Mouse (Mus musculus) gastrocnemius, adult 2 months (tissue): ENCODE data around the gene Hist1h2bf. TPM values are rescaled to one million over a fixed set of nuclear protein-coding genes. Genes with fewer than 3 reads are reported as not detected.
"Not testable (repeated sequence)": the region's sequence is repeated elsewhere in the genome, so short reads cannot be mapped to it uniquely, and the experiment has no call there.

Experiments
- DNase-seq: peaks from one replicate; pipeline ENCODE4 v3.0.0; 2022
- H3K27ac ChIP-seq: fragments of 200-600 bp; 2 replicates; pipeline ENCODE4 v1.8.1; 2022; ENCODE audit warnings: mild to moderate bottlenecking
- H3K4me3 ChIP-seq: fragments of 200-600 bp; 2 replicates; pipeline ENCODE4 v1.8.1; 2022; ENCODE audit warnings: mild to moderate bottlenecking, moderate library complexity
- CTCF ChIP-seq: fragments of 200-600 bp; IDR thresholded peaks from 2 replicates; pipeline ENCODE4 v1.8.1; 2022; ENCODE audit warnings: antibody characterized with exemption, mild to moderate bottlenecking, moderate library complexity
- intact Hi-C: fragments of 180-260 bp; cut with DNase I; formaldehyde crosslinking; loops from one replicate; pipeline ENCODE4 v1.15.1; 2025
- total RNA-seq, 2 experiments: library from RNA; stranded (reverse); gene quantifications; 2 replicates each; pipeline ENCODE4 v1.2.3; 2021

The Hist1h2bf gene
- total RNA-seq, 2 experiments from 2014 or later = 3.6 to 3.8 TPM

GRCm38 (mm10) chr13:23604452-23604851, 30.5 kb upstream of the Hist1h2bf start:
- no peak for TF ChIP-seq CTCF
- no peak overlapping the region for H3K4me3 ChIP-seq
- DNase-seq = no peak
- intact Hi-C loops = no loop called here
- H3K27ac ChIP-seq = no peak overlapping the region

DNA sequence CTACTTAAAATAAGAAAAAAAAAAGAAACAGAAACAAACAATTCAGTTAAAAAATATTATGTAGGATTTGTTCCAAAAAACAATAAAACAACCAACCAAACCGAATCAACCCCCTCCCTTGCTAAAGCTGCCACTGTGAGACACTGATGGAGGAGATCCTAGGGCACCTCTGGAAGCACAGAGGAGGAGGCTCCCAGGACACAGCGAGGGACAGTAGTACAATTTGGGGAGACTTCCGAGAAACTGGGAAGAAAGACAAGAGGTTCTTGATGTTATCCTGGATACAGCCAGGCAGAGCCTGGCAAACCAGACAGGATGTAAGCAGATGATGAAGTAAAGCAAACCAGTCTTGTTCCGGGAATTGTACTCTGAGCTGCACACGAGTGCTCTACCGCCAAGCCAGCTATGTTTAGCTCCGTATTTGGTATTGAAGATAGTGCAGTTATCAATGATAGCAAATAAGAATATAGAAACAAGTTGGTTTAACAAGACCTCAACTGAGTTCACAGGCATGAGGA, 29.2 kb upstream of the Hist1h2bf start:
- H3K4me3 ChIP-seq = no peak overlapping the region
- no peak for DNase-seq
- no peak for TF ChIP-seq CTCF
- intact Hi-C loops = no loop called here
- no peak overlapping the region for H3K27ac ChIP-seq

DNA sequence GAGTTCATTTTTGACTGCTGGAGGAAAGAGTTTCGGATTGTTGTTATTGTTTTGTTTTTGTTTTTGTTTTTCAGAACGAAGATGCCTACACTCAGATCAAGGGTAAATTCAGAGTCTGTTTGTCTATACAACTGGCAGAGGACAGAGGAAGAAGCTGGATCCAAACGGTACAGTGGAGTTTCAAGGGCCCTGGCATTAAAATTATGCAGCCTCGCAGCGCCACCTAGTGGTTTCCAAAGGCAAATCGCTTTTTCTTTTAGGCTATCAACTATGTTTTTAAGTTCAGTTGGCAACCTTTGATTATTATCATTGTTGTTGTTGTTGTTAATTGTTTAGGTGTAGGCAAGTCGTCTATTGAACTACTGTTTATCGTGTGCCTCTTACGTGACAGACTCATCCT, 24.0 kb upstream of the Hist1h2bf start:
- Histone ChIP-seq H3K4me3 (no peak overlapping the region), H3K27ac (no peak overlapping the region)
- TF ChIP-seq CTCF = peak; percentile 94
- DNase-seq = peak; percentile 80
- intact Hi-C loops = loop anchor here (1.0 to 5.0 kb wide), 2 partner anchors 76 to 174 kb away; no protein-coding TSS in a partner anchor

- DNase-seq = no peak
- TF ChIP-seq CTCF = no peak
- intact Hi-C loops = loop anchor here (5.0 kb wide), 1 partner anchor 73 kb away; no protein-coding TSS in a partner anchor
- H3K27ac ChIP-seq = no peak overlapping the region
- no peak overlapping the region for H3K4me3 ChIP-seq
Observed at GRCm38 (mm10) chr13:23595622-23596372, 21.8 kb upstream of the Hist1h2bf start.

DNA sequence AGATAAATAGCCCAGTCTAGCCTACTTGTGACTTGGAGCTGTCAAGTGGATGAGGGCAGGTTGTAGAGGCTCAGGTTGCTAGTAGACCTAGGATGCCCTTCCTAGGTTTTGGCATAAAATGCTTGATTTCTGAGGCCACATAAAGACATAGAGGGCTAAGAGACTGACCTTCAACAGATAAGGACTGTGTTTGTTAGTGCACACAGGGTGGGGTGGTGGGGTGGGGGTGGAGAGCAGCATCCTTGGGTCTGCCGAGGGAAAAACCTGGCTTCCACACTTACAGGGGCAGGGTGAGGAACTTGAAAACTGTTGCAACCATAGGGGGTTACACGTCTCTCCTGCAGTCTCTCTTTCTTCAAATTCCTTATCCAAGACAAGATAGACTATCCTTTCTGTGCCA, 21.2 kb upstream of the Hist1h2bf start:
- no peak for DNase-seq
- TF ChIP-seq CTCF = no peak
- H3K4me3 ChIP-seq = no peak overlapping the region
- intact Hi-C loops = loop anchor here (5.0 kb wide), 1 partner anchor 73 kb away; no protein-coding TSS in a partner anchor
- H3K27ac ChIP-seq = no peak overlapping the region

GRCm38 (mm10) chr13:23593051-23593770, 19.2 kb upstream of the Hist1h2bf start:
- Histone ChIP-seq H3K27ac (0 out of 2 replicates have a peak overlapping the region, but pooled peaks have one; percentile 28), H3K4me3 (no peak overlapping the region)
- DNase-seq = no peak
- no peak for TF ChIP-seq CTCF
- intact Hi-C loops = no loop called here

- no peak overlapping the region for H3K4me3 ChIP-seq
- DNase-seq = no peak
- H3K27ac ChIP-seq = no peak overlapping the region
- TF ChIP-seq CTCF = no peak
- intact Hi-C loops = no loop called here
Observed at GRCm38 (mm10) chr13:23592614-23593013, 18.6 kb upstream of the Hist1h2bf start.

DNA sequence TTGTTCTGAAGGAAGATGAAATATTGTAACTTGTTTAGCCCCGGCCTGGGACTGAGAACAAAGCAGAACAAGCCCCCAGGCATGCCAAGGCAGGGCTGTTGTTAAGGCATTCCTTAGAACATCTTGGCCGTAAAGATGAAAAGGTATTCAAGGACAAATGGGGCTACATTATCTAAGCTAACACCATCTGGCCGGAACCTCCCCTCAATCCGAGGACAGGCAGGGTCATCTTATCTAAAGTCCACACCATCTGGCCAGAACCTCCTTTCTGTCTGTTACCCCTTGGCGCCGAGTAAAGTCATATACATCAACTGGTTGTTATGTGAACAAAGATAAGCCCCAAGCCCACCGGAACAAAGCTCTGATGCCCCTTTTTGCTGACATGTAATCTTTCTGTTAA, 17.9 kb upstream of the Hist1h2bf start:
- H3K27ac ChIP-seq, intact Hi-C loops, H3K4me3 ChIP-seq, DNase-seq: not testable (repeated sequence)

DNA sequence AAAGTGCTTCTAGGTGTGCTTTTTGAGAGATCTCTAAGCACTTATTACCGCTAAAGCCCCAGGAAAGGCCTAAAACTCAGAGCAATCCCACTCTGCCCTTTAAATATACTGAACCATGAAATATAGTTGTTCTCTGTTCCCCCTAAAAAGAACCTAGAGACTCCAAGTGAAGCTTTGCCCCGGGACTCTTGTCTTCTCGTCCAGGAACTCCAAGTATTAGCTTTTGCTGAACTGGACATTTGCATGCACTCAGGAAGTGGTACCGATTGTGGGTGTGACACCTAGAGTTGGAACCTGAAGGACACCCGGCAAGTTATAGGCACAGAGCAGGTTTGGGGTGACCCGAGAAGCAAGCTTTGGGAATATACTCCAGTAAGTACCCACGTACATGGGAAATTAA, 17.2 kb upstream of the Hist1h2bf start:
- no peak for DNase-seq
- intact Hi-C loops = no loop called here
- no peak overlapping the region for H3K27ac ChIP-seq

GRCm38 (mm10) chr13:23586940-23587225, 12.9 kb upstream of the Hist1h2bf start:
- intact Hi-C loops = loop anchor here (5.0 kb wide), 1 partner anchor 1545 kb away; the partner anchor contains the start of genes Hist1h2ag, Hist1h2bj and Hist1h4i
- TF ChIP-seq CTCF = no peak
- Histone ChIP-seq H3K27ac (peak overlapping the region; percentile 95), H3K4me3 (peak overlapping the region; percentile 85)
- DNase-seq = no peak

More for the DNA sequence above, 17.2 kb upstream of the Hist1h2bf start:
- H3K4me3 ChIP-seq = no peak overlapping the region
- TF ChIP-seq CTCF = no peak

DNA sequence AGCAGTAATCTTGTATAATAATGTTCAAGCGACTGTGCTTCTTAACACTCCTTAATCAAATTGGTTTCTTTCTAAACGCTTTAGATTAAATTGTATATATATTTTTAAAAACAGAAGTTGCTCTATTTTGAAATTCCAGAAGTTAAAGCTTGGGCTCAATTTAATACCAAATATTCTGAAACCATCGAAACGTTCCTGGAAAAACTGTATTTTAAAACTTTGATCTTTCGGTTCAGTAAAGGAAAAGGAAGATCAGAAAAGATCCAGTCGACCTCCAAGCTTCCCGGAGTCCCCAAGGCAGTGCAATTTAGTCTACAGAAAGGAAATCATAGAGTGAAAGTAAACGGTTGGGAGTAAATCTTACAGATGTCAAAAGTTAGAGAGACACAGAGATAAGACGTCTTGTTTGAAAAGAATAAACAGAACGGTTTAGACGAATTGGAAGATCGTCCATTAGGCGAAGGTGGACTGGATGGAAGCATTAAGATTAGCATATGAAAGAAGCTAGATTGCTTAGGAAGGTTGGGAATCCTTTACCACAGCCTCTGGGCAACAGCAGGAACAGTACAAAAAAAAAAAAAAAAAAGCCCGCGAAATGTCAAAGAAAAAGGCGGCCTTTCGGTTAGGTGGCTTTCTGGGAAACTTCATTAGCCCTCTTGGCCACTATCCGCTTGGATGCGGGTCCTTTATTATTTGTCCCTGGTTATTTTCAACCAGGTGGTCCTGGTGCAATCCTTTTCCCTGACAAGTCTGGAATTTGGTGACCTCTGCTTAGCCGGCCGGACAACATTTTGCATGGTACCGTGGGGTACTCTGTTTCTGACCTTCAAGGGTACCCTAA, 12.3 kb upstream of the Hist1h2bf start:
- TF ChIP-seq CTCF = no peak
- peak overlapping the region; percentile 85 for H3K4me3 ChIP-seq
- intact Hi-C loops = loop anchor here (5.0 kb wide), 1 partner anchor 1544 kb away; the partner anchor contains the start of genes Hist1h2ag, Hist1h2bj and Hist1h4i
- no peak for DNase-seq
- peak overlapping the region; percentile 95 for H3K27ac ChIP-seq

- DNase-seq = peak; percentile 73
- Histone ChIP-seq H3K27ac (peak overlapping the region; percentile 95), H3K4me3 (peak overlapping the region; percentile 85)
- intact Hi-C loops = loop anchor here (5.0 kb wide), 1 partner anchor 1543 kb away; the partner anchor contains the start of genes Hist1h2ag, Hist1h2bj and Hist1h4i
Observed at GRCm38 (mm10) chr13:23585442-23586098, 11.6 kb upstream of the Hist1h2bf start.
